Mouse (Mus musculus): ENCODE measurements around the gene 2610318N02Rik. TPM values are rescaled to one million over a fixed set of nuclear protein-coding genes. Genes with fewer than 3 reads are reported as not detected.

Gene 2610318N02Rik
- polyA plus RNA-seq, 1 experiment: 12.9 TPM

DNA sequence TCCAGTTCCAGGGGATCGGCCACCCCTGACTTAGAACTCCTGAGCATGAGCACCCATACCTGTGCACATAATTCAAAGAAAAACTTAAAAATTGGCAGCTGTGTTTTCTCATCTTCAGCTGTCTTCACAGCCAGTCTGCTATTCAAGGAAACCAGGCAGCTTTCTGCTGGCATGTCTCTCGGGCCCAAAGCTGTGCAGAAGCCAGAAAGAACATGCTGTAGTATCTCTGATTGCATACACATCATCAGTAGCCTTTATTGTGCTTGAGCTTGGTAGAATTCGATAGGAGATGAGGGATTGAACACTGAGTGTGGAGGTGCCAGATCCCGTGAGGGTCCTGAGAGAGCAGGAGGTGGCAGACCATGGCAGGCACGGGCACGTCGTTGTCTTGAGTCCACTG lies 52.0 kb downstream of the 2610318N02Rik start:
- TF ChIP-seq GATA1 (IDR thresholded peaks at IDR 0.05; ENCODE audit: low read length): no peak

DNA sequence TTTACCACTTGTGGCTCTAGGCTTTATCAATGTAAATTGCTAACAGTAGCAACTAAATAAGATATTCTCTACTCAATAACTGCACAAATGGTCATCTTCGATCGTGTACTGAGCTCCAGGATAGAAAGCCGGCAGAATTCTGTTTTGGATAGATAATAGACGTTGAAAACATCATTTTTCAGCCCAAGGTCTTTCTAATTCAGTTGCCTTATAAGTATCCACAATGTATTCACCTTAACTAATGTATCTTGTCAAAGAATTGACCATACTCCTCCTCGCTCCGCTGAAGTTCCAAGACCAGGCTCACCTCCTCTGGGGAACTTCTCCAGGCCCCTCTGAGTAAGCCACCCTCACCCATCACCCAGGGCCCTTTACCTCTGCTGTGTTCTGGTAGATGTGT lies 54.3 kb downstream of the 2610318N02Rik start:
- TF ChIP-seq GATA1 (IDR thresholded peaks at IDR 0.05; ENCODE audit: low read length): no peak

DNA sequence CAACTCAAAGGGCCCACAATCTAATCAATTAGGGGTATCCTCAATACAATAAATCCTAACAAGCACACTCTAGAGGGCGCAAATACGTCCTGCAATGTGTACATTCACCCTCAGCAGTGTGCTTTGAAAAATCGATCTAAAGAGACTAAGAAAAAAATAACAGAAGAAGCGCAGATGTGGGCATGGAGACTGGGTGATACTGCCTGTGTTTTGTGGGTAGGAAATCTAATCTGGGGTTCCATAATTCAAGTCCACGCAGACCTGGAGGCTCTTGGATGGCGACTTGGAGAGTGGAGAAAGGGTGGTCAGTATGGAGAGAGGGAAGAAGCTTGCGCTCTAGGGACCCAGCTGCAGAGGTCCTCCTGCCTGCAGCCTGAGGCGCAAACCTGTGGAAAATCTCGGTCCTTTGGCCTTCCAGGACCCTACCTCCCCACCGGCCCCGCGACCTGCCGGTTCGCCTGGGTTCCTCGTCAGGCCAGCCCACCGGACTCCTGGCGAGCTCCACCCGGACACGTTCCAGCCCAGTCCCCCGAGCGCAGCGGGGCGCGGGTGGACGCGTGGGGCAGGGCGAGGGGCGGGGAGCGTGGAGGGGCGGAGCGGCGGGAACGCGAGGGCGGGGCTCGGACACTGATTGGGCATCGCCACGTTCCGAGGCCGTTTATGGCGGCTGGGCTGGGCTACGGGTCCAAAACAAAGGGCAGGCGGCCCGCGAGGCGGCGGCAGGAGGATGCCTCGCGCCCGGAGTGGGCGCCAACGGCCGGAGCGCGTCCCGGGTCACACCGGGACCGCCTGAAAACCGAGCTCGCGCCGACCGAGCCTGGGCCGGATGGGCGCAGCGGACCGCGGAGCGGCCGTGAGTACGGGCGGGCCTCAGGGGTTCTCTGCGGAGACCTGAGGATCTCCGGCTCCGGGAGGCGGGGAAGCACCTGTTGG lies 55.2 kb downstream of the 2610318N02Rik start, which contains the start of gene Ypel1:
Gene Ypel1, plus strand, starts transcription at position 186 of the 933 bp plus-strand sequence.
- no peak for TF ChIP-seq GATA1 (IDR thresholded peaks at IDR 0.05; ENCODE audit: low read length)

DNA sequence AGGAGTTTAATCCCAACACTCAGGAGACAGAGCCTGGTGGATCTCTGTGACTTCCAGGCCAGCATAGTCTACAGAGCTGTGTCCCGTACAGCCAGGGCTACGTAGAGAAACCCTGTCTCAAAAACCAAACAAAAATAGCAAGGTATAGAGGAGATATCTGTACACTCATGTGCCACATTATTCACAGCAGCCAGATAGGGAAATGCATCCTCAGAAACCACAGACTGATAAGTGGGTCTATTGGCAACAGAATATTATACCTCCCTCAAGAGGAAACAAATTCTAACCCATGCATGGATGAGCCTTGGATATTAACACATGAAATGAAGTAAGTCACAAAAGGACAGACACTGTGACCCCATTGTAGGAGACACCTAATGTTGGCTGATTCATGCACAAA lies 57.4 kb downstream of the 2610318N02Rik start:
- TF ChIP-seq GATA1 (IDR thresholded peaks at IDR 0.05; ENCODE audit: low read length): no peak

Other genes with a start within 250 kb of the 2610318N02Rik start
- gene Ppm1f, start 228.7 kb downstream of the 2610318N02Rik start, polyA plus RNA-seq (2012): 6.0 and 8.9 TPM in 2 replicates
- 54.4 and 71.1 TPM in 2 replicates for gene Mapk1, start 141.8 kb downstream of the 2610318N02Rik start, polyA plus RNA-seq (2012)
- 0.09 TPM in 1 of 2 replicates, not detected in the other for gene Ypel1, start 55.5 kb downstream of the 2610318N02Rik start, polyA plus RNA-seq (2012)
- 79.7 and 80.3 TPM in 2 replicates for gene Ppil2, start 13.9 kb downstream of the 2610318N02Rik start, polyA plus RNA-seq (2012)
- gene Sdf2l1, start 7.2 kb upstream of the 2610318N02Rik start, polyA plus RNA-seq (2012): 82.3 and 108 TPM in 2 replicates
- 69.2 and 98.3 TPM in 2 replicates for gene Ydjc, start 19.5 kb upstream of the 2610318N02Rik start, polyA plus RNA-seq (2012)
- 5.3 and 5.5 TPM in 2 replicates for gene Ccdc116, start 22.1 kb upstream of the 2610318N02Rik start, polyA plus RNA-seq (2012)
- gene Ube2l3, start 77.5 kb upstream of the 2610318N02Rik start, polyA plus RNA-seq (2012): 87.0 and 93.3 TPM in 2 replicates
- 1.8 and 2.2 TPM in 2 replicates for gene Rimbp3, start 83.4 kb upstream of the 2610318N02Rik start, polyA plus RNA-seq (2012)
- 12.2 and 12.5 TPM in 2 replicates for gene Hic2, start 108.4 kb upstream of the 2610318N02Rik start, polyA plus RNA-seq (2012)
- gene Tmem191c, start 150.9 kb upstream of the 2610318N02Rik start, polyA plus RNA-seq (2012): 18.3 and 27.9 TPM in 2 replicates
- not detected in 2 replicates for gene Serpind1, start 206.2 kb upstream of the 2610318N02Rik start, polyA plus RNA-seq (2012)

Measured in G1E-ER4 (cell line).